Mouse (Mus musculus) G1E (cell line): Measurements from ENCODE around the gene Dnajc16.

Experiments used
- CTCF ChIP-seq: IDR thresholded peaks from 2 replicates; pipeline ENCODE4 v1.5.1; 2012; ENCODE audit warnings: low read depth, low read length, inconsistent platforms, mixed read lengths
- GATA1 ChIP-seq: IDR thresholded peaks from 2 replicates; pipeline ENCODE4 v1.6.1; 2012; ENCODE audit warnings: borderline replicate concordance, low read length, inconsistent platforms, mixed read lengths
- POLR2AphosphoS5 ChIP-seq: IDR thresholded peaks from 2 replicates; pipeline ENCODE4 v1.6.1; 2012; ENCODE audit warnings: low read depth, low read length, inconsistent platforms; ENCODE audit not compliant: insufficient replicate concordance
- TAL1 ChIP-seq: conservative IDR thresholded peaks from 2 replicates; pipeline ENCODE4 v1.6.1; 2012; ENCODE audit warnings: low read depth, low read length, inconsistent platforms, mixed read lengths

DNA sequence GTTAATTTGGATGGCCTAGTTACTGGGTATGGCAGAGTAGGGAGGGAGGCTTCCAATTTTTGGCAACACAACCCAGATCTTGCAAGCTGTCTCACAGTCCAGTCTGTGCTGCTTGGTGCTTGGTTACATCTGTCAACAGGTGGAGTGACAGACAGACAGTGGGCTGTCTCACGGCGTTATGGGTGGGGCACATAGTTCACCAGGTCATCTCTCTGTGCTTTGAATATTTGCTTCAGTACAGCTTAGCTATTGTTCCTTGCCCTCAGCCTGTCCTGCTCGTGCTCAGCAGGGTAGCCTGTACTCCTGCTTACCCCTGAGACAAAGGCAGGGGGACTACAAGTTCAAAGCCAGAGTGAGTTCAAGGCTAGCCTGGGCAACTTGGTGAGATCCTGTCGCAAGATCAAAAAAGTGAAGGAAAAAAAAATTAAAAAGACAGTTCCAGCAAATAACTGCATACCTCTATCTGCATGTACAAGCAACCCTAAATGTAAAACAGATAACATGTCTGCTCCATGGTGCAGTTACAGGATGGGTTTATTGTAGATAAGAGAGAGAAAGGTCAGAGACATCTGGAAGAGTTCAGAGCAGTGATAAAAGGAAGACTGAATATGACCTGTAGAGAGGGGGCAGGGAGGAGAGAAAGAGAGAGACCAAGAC lies 39.2 kb downstream of the Dnajc16 start:
- peak; percentile 59; the same call in 1 of the 2 replicates for TF ChIP-seq TAL1
- TF ChIP-seq CTCF, result no peak
- TF ChIP-seq GATA1, result no peak
- TF ChIP-seq POLR2AphosphoS5, result no peak
